Mouse (Mus musculus) spleen, adult 2 months (tissue): ENCODE measurements around the gene Ppp1ca. TPM values are rescaled to one million over a fixed set of nuclear protein-coding genes. Genes with fewer than 3 reads are reported as not detected.
A peak's percentile ranks its signal among the peaks of the same experiment; 100 is the strongest.

ENCODE experiments used
- DNase-seq, 2 experiments: peaks; one replicate each; pipeline versions ENCODE4 v3.0.0 to v3.0.0-alpha.2; 2012 to 2021; ENCODE audit warnings: low spot score in 2 of 2, low read depth in 1 of 2
- H3K27ac ChIP-seq: fragments of 200-500 bp; 2 replicates; pipeline ENCODE4 v1.5.1; 2012; ENCODE audit warnings: low read length, inconsistent platforms; ENCODE audit not compliant: insufficient read depth
- H3K27me3 ChIP-seq: fragments of 200-500 bp; 2 replicates; pipeline ENCODE4 v1.6.1; 2012; ENCODE audit warnings: mild to moderate bottlenecking, moderate library complexity, low read length, inconsistent platforms; ENCODE audit not compliant: control insufficient read depth, insufficient read depth
- H3K36me3 ChIP-seq: fragments of 200-500 bp; 2 replicates; pipeline ENCODE4 v1.6.1; 2012; ENCODE audit warnings: mild to moderate bottlenecking, low read length, inconsistent platforms; ENCODE audit not compliant: control insufficient read depth, insufficient read depth
- H3K4me1 ChIP-seq: fragments of 200-500 bp; 2 replicates; pipeline ENCODE4 v1.6.1; 2011; ENCODE audit warnings: inconsistent platforms; ENCODE audit not compliant: control insufficient read depth, insufficient read depth, insufficient read length
- H3K4me3 ChIP-seq: fragments of 200-500 bp; 2 replicates; pipeline ENCODE4 v1.5.1; 2011; ENCODE audit warnings: mild to moderate bottlenecking, inconsistent platforms; ENCODE audit not compliant: insufficient read depth, insufficient read length; ENCODE audit errors: extremely low read depth
- CTCF ChIP-seq: fragments of 200-500 bp; IDR thresholded peaks from 2 replicates; pipeline ENCODE4 v1.5.1; 2011; ENCODE audit warnings: mild to moderate bottlenecking, inconsistent platforms; ENCODE audit not compliant: insufficient read depth, insufficient read length, insufficient replicate concordance; ENCODE audit errors: extremely low read depth
- POLR2A ChIP-seq: fragments of 200-500 bp; IDR thresholded peaks from 2 replicates; pipeline ENCODE4 v1.6.1; 2011; ENCODE audit warnings: low read depth, low read length, inconsistent platforms
- WGBS: fragments of 180-500 bp; shearing (Covaris S2); methylation state at CpG from one replicate; pipeline ENCODE4 v1.1.7; 2018; 5-methylcytosine and 5-hydroxymethylcytosine counted together
- polyA plus RNA-seq: library from polyadenylated mRNA; depleted of rRNA; stranded (reverse); fragments of >200 nt; gene quantifications from 2 replicates; pipeline ENCODE4 v1.2.3, GENCODE M21; 2012

Ppp1ca gene
- polyA plus RNA-seq, 1 experiment, result 481 TPM

GRCm38 (mm10) chr19:4149764-4150461 lies 42.0 kb upstream of the Ppp1ca start:
- 88% methylated on average over 17 of the region's 17 CpGs for WGBS
- DNase-seq, result no peak
- Histone ChIP-seq H3K27me3 (no peaks in the 10 kb centered on the region), H3K4me1 (peaks cover 45% of the 10 kb centered on the region), H3K27ac (no peak overlapping the region; the same call in 1 of the 2 replicates), H3K36me3 (peaks cover 22% of the 10 kb centered on the region), H3K4me3 (0 out of 2 replicates have a peak overlapping the region, but pooled peaks have one; percentile 77)
- TF ChIP-seq CTCF (no peak), POLR2A (no peak)

- Histone ChIP-seq H3K4me3 (no peak overlapping the region), H3K27ac (no peak overlapping the region; the same call in 1 of the 2 replicates), H3K4me1 (peaks cover 39% of the 10 kb centered on the region), H3K27me3 (no peaks in the 10 kb centered on the region), H3K36me3 (peaks cover 24% of the 10 kb centered on the region)
- TF ChIP-seq CTCF, result no peak
- TF ChIP-seq POLR2A, result no peak
- WGBS, result 77% methylated on average over 22 of the region's 22 CpGs
- DNase-seq, result no peak
These were observed 41.0 kb upstream of the Ppp1ca start for GRCm38 (mm10) chr19:4150567-4151487.

GRCm38 (mm10) chr19:4151488-4151860 lies 40.4 kb upstream of the Ppp1ca start:
- TF ChIP-seq CTCF, result no peak
- no peak for TF ChIP-seq POLR2A
- Histone ChIP-seq H3K27me3 (no peaks in the 10 kb centered on the region), H3K4me1 (peaks cover 41% of the 10 kb centered on the region), H3K36me3 (peaks cover 30% of the 10 kb centered on the region), H3K27ac (no peak overlapping the region), H3K4me3 (no peak overlapping the region)
- DNase-seq, result no peak
- 88% methylated on average over 5 of the region's 5 CpGs for WGBS

- peaks cover 36% of the 10 kb centered on the region for H3K4me1 ChIP-seq
- 88% methylated on average over 5 of the region's 5 CpGs for WGBS
- H3K4me3 ChIP-seq, result no peak overlapping the region
- no peak for TF ChIP-seq CTCF
- no peak for TF ChIP-seq POLR2A
- no peak for DNase-seq
- H3K27me3 ChIP-seq, result no peaks in the 10 kb centered on the region
- H3K27ac ChIP-seq, result no peak overlapping the region
- H3K36me3 ChIP-seq, result peaks cover 35% of the 10 kb centered on the region
These were observed 40.0 kb upstream of the Ppp1ca start for GRCm38 (mm10) chr19:4151898-4152297.

- Histone ChIP-seq H3K27ac (no peak overlapping the region), H3K4me1 (peaks cover 29% of the 10 kb centered on the region), H3K36me3 (peaks cover 42% of the 10 kb centered on the region), H3K27me3 (no peaks in the 10 kb centered on the region), H3K4me3 (no peak overlapping the region)
- TF ChIP-seq POLR2A (no peak), CTCF (no peak)
- 94% methylated on average over 8 of the region's 8 CpGs for WGBS
- no peak for DNase-seq
These were observed 39.2 kb upstream of the Ppp1ca start for GRCm38 (mm10) chr19:4152445-4153231.

GRCm38 (mm10) chr19:4153232-4153654 lies 38.6 kb upstream of the Ppp1ca start, which contains the start of gene Ptprcap:
TSS of gene Ptprcap (plus strand) at chr19:4153604.
- DNase-seq, result no peak
- Histone ChIP-seq H3K4me1 (peaks cover 25% of the 10 kb centered on the region; the same call in 1 of the 2 replicates), H3K4me3 (peak within 1 kb of the TSS; percentile 80), H3K36me3 (peaks cover 42% of the 10 kb centered on the region), H3K27me3 (no peaks in the 10 kb centered on the region), H3K27ac (peak within 1 kb of the TSS; percentile 97)
- TF ChIP-seq CTCF (no peak), POLR2A (no peak)
- WGBS, result 92% methylated on average over 11 of the region's 11 CpGs
